Mouse (Mus musculus) heart, postnatal 0 days (tissue): Measurements from ENCODE around the gene Klk8.

ENCODE experiments used
- CTCF ChIP-seq: IDR thresholded peaks from 2 replicates; pipeline ENCODE4 v1.5.1; 2016; ENCODE audit warnings: antibody characterized with exemption, control low read depth, low read depth
- EP300 ChIP-seq: IDR thresholded peaks from 2 replicates; pipeline ENCODE4 v1.6.1; 2016; ENCODE audit warnings: antibody characterized with exemption, low read depth

- TF ChIP-seq CTCF = no peak
- TF ChIP-seq EP300 = no peak
Measured at GRCm38 (mm10) chr7:43797844-43798462, 576 bp downstream of the Klk8 start.
